Mouse (Mus musculus): ENCODE measurements around the gene Rpl9-ps6. TPM values are rescaled to one million over a fixed set of nuclear protein-coding genes. Genes with fewer than 3 reads are reported as not detected.
A peak's percentile ranks its signal among the peaks of the same experiment; 100 is the strongest.

The Rpl9-ps6 gene
- total RNA-seq (2014; rRNA removed) (27.9 and 35.0 TPM in 2 replicates), polyA plus RNA-seq (2015; fragmentation: Nextera tagmentation; extraction: Ambion mirVana) (53.9 and 65.0 TPM in 2 replicates)

DNA sequence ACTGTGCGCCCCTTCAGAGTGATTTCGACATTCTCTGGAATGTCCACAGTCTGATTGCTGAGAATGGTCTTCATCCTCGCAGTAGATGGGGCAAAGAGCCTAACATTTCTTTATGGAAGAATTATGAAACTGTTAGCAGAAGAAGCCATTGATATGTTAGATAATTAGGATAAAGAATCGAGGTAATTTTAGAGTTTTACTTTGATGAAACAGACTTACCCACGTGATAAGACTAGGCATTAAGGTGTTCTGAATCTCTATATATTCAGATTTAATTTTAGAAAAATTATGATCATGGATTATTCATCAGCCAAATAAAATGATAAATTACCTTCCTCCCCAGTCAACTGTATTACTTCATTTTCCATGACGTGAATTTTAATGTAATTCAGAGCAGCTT is at the start of gene Rpl9-ps6:
Gene Rpl9-ps6, minus strand, starts transcription at position 101 of the 400 bp plus-strand sequence.
- DNase-seq (ENCODE audit: low spot score) (no peak), ATAC-seq (no peak)
- no peak within 1 kb of the TSS for H3K27ac ChIP-seq
- no peaks in the 10 kb centered on the region for H3K9me3 ChIP-seq (ENCODE audit: low read length)
- WGBS, result 79% methylated on average over 5 of the region's 6 CpGs
- no peak for TF ChIP-seq CTCF (IDR thresholded peaks at IDR 0.05; ENCODE audit: low read depth)
- no peaks in the 10 kb centered on the region for H3K36me3 ChIP-seq (ENCODE audit: insufficient read depth, low read length)
- no peaks in the 10 kb centered on the region for H3K4me1 ChIP-seq (ENCODE audit: insufficient read depth, low read length)
- H3K4me3 ChIP-seq (ENCODE audit: low read length), result no peak within 1 kb of the TSS
- H3K9ac ChIP-seq (replicated peaks; ENCODE audit: low read length), result no peak within 1 kb of the TSS
- no peak within 1 kb of the TSS for H3K4me2 ChIP-seq (ENCODE audit: low read depth, low read length)
- H3K27me3 ChIP-seq (ENCODE audit: insufficient read depth, low read length), result no peaks in the 10 kb centered on the region

- Histone ChIP-seq H3K4me1 (ENCODE audit: insufficient read depth, low read length) (no peaks in the 10 kb centered on the region), H3K9ac (replicated peaks; ENCODE audit: low read length) (no peak overlapping the region), H3K9me3 (ENCODE audit: low read length) (peaks cover 3% of the 10 kb centered on the region; the same call in 1 of the 2 replicates), H3K27me3 (ENCODE audit: insufficient read depth, low read length) (no peaks in the 10 kb centered on the region), H3K27ac (no peak overlapping the region), H3K4me2 (ENCODE audit: low read depth, low read length) (no peak overlapping the region), H3K4me3 (ENCODE audit: low read length) (no peak overlapping the region), H3K36me3 (ENCODE audit: insufficient read depth, low read length) (peaks cover 12% of the 10 kb centered on the region; the same call in 1 of the 2 replicates)
- WGBS, result 44% methylated on average over 1 of the region's 1 CpGs
- DNase-seq (ENCODE audit: low spot score) (no peak), ATAC-seq (no peak)
- TF ChIP-seq CTCF (IDR thresholded peaks at IDR 0.05; ENCODE audit: low read depth), result peak; percentile 23; the same call in 1 of the 2 replicates
Measured at GRCm38 (mm10) chr19:32512518-32512917, 46.1 kb upstream of the Rpl9-ps6 start.

DNA sequence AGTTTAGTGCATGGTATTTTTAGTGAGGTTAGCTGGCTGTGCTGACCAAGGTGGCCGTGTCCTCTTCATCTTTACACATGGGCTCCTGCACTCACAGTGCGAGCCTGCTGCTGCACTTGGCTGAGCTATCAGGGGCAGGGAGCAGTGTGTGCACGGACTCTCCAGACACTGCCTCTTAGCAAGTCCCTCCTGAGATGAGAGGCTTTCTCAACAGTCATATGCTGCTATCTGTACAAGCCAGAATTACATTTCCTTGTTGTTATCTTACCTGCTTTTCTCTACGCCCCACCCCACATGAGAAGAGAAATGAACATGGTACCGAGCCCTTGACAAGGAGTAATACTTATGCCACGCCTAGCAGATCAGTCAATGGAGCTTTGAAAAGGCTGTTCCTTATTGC is 44.6 kb upstream of the Rpl9-ps6 start:
- H3K9me3 ChIP-seq (ENCODE audit: low read length), result peaks cover 3% of the 10 kb centered on the region; the same call in 1 of the 2 replicates
- no peak overlapping the region for H3K4me2 ChIP-seq (ENCODE audit: low read depth, low read length)
- peaks cover 12% of the 10 kb centered on the region; the same call in 1 of the 2 replicates for H3K36me3 ChIP-seq (ENCODE audit: insufficient read depth, low read length)
- no peak overlapping the region for H3K4me3 ChIP-seq (ENCODE audit: low read length)
- H3K27ac ChIP-seq, result no peak overlapping the region
- ATAC-seq, result no peak
- DNase-seq (ENCODE audit: low spot score), result no peak
- no peaks in the 10 kb centered on the region for H3K27me3 ChIP-seq (ENCODE audit: insufficient read depth, low read length)
- 97% methylated on average over 6 of the region's 6 CpGs for WGBS
- no peaks in the 10 kb centered on the region for H3K4me1 ChIP-seq (ENCODE audit: insufficient read depth, low read length)
- H3K9ac ChIP-seq (replicated peaks; ENCODE audit: low read length), result no peak overlapping the region
- no peak for TF ChIP-seq CTCF (IDR thresholded peaks at IDR 0.05; ENCODE audit: low read depth)

GRCm38 (mm10) chr19:32510267-32510666 is 43.9 kb upstream of the Rpl9-ps6 start:
- ATAC-seq (no peak), DNase-seq (ENCODE audit: low spot score) (no peak)
- 89% methylated on average over 3 of the region's 3 CpGs for WGBS
- Histone ChIP-seq H3K9ac (replicated peaks; ENCODE audit: low read length) (no peak overlapping the region), H3K4me2 (ENCODE audit: low read depth, low read length) (no peak overlapping the region), H3K4me1 (ENCODE audit: insufficient read depth, low read length) (no peaks in the 10 kb centered on the region), H3K9me3 (ENCODE audit: low read length) (no peaks in the 10 kb centered on the region), H3K36me3 (ENCODE audit: insufficient read depth, low read length) (peaks cover 12% of the 10 kb centered on the region; the same call in 1 of the 2 replicates), H3K4me3 (ENCODE audit: low read length) (no peak overlapping the region), H3K27me3 (ENCODE audit: insufficient read depth, low read length) (no peaks in the 10 kb centered on the region), H3K27ac (no peak overlapping the region)
- TF ChIP-seq CTCF (IDR thresholded peaks at IDR 0.05; ENCODE audit: low read depth), result no peak

GRCm38 (mm10) chr19:32507526-32507925 is 41.1 kb upstream of the Rpl9-ps6 start:
- H3K9me3 ChIP-seq (ENCODE audit: low read length), result no peaks in the 10 kb centered on the region
- WGBS, result 88% methylated on average over 9 of the region's 9 CpGs
- ATAC-seq (no peak), DNase-seq (ENCODE audit: low spot score) (no peak)
- H3K27ac ChIP-seq, result no peak overlapping the region
- TF ChIP-seq CTCF (IDR thresholded peaks at IDR 0.05; ENCODE audit: low read depth), result no peak
- H3K4me1 ChIP-seq (ENCODE audit: insufficient read depth, low read length), result no peaks in the 10 kb centered on the region
- no peaks in the 10 kb centered on the region for H3K27me3 ChIP-seq (ENCODE audit: insufficient read depth, low read length)
- H3K4me2 ChIP-seq (ENCODE audit: low read depth, low read length), result no peak overlapping the region
- H3K36me3 ChIP-seq (ENCODE audit: insufficient read depth, low read length), result peaks cover 10% of the 10 kb centered on the region
- no peak overlapping the region for H3K4me3 ChIP-seq (ENCODE audit: low read length)
- H3K9ac ChIP-seq (replicated peaks; ENCODE audit: low read length), result no peak overlapping the region

DNA sequence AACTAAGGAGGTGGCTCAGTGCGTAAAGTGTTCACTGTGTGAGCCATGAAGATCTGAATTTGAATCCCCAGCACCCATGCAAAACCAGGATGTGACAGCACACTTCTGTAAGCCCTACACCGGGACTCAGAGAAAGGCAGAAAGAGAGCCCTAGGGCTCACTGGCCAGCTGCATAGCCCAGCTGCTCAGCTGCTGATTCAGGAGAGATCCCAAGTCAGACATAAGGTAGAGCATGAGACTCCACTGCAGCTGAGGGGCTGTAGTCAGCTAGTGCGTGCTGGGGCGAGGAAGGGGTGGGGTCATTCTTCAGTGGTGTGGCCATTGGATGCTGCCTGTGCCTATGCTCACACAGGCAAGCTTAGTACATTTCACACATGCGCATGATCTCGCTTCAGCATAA is 40.7 kb upstream of the Rpl9-ps6 start:
- H3K9me3 ChIP-seq (ENCODE audit: low read length), result no peaks in the 10 kb centered on the region
- no peaks in the 10 kb centered on the region for H3K4me1 ChIP-seq (ENCODE audit: insufficient read depth, low read length)
- DNase-seq (ENCODE audit: low spot score) (no peak), ATAC-seq (0 out of 2 replicates have a peak, but pooled peaks have one; percentile 15)
- H3K27me3 ChIP-seq (ENCODE audit: insufficient read depth, low read length), result no peaks in the 10 kb centered on the region
- no peak for TF ChIP-seq CTCF (IDR thresholded peaks at IDR 0.05; ENCODE audit: low read depth)
- no peak overlapping the region for H3K4me2 ChIP-seq (ENCODE audit: low read depth, low read length)
- H3K9ac ChIP-seq (replicated peaks; ENCODE audit: low read length), result no peak overlapping the region
- H3K4me3 ChIP-seq (ENCODE audit: low read length), result no peak overlapping the region
- no peak overlapping the region for H3K27ac ChIP-seq
- peaks cover 10% of the 10 kb centered on the region for H3K36me3 ChIP-seq (ENCODE audit: insufficient read depth, low read length)
- WGBS, result 95% methylated on average over 6 of the region's 6 CpGs

DNA sequence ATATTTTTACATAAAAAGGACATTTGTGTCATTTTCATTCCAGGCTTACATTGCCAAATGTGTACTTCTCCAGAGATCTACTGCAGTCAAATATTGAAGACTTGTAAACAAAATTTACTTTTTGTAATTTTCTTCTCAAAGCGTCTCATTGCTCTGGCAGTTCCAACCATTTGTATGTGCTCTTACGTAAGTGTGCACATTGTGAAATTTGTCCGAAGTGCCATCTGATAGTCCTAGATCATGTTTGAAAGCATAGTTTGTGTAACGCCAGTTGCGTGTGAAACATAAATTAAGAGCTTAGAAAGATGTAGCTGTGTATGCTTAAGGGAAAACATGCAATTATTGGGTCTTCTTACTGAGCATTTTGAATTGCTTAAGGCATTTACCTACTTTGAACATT is 40.1 kb upstream of the Rpl9-ps6 start:
- H3K27me3 ChIP-seq (ENCODE audit: insufficient read depth, low read length), result no peaks in the 10 kb centered on the region
- no peaks in the 10 kb centered on the region for H3K4me1 ChIP-seq (ENCODE audit: insufficient read depth, low read length)
- no peak for TF ChIP-seq CTCF (IDR thresholded peaks at IDR 0.05; ENCODE audit: low read depth)
- no peaks in the 10 kb centered on the region for H3K9me3 ChIP-seq (ENCODE audit: low read length)
- no peak overlapping the region for H3K27ac ChIP-seq
- no peak overlapping the region for H3K9ac ChIP-seq (replicated peaks; ENCODE audit: low read length)
- ATAC-seq, result no peak
- H3K4me2 ChIP-seq (ENCODE audit: low read depth, low read length), result no peak overlapping the region
- no peak for DNase-seq (ENCODE audit: low spot score)
- WGBS, result 93% methylated on average over 5 of the region's 5 CpGs
- no peak overlapping the region for H3K4me3 ChIP-seq (ENCODE audit: low read length)
- H3K36me3 ChIP-seq (ENCODE audit: insufficient read depth, low read length), result peaks cover 10% of the 10 kb centered on the region
